Mouse (Mus musculus): ENCODE data around the gene Edn1.
A peak's percentile ranks its signal among the peaks of the same experiment; 100 is the strongest.

Gene Edn1

GRCm38 (mm10) chr13:42301161-42301721, at the start of gene Edn1:
Gene Edn1, plus strand, starts transcription at chr13:42301476.
- peak; percentile 78 to 83 for DNase-seq

- DNase-seq: peak in 1 of 2 experiments; percentile 30
Measured at GRCm38 (mm10) chr13:42253821-42254220, 47.5 kb upstream of the Edn1 start.

GRCm38 (mm10) chr13:42255105-42255504, 46.2 kb upstream of the Edn1 start:
- no peak for DNase-seq

GRCm38 (mm10) chr13:42258422-42258821, 42.9 kb upstream of the Edn1 start:
- peak in 1 of 2 experiments; percentile 19 for DNase-seq

GRCm38 (mm10) chr13:42260667-42261066, 40.6 kb upstream of the Edn1 start:
- DNase-seq: no peak

GRCm38 (mm10) chr13:42270051-42270450, 31.2 kb upstream of the Edn1 start:
- DNase-seq: no peak

- DNase-seq: no peak
Measured at GRCm38 (mm10) chr13:42276774-42277454, 24.4 kb upstream of the Edn1 start.

- no peak for DNase-seq
Measured at GRCm38 (mm10) chr13:42277751-42278150, 23.5 kb upstream of the Edn1 start.

- no peak for DNase-seq
Measured at GRCm38 (mm10) chr13:42285896-42286295, 15.4 kb upstream of the Edn1 start.

GRCm38 (mm10) chr13:42286768-42287167, 14.5 kb upstream of the Edn1 start:
- no peak for DNase-seq

- DNase-seq: no peak
Measured at GRCm38 (mm10) chr13:42292593-42292992, 8.7 kb upstream of the Edn1 start.

- peak; percentile 24 to 58 for DNase-seq
Measured at GRCm38 (mm10) chr13:42298302-42298701, 3.0 kb upstream of the Edn1 start.

- peak; percentile 69 to 77 for DNase-seq
Measured at GRCm38 (mm10) chr13:42298766-42299165, 2.5 kb upstream of the Edn1 start.

GRCm38 (mm10) chr13:42300567-42300966, 709 bp upstream of the Edn1 start:
- DNase-seq: peak; percentile 81 to 85

GRCm38 (mm10) chr13:42301961-42302861, 935 bp downstream of the Edn1 start:
- no peak for DNase-seq

- DNase-seq: peak; percentile 25 to 56
Measured at GRCm38 (mm10) chr13:42303180-42303929, 2.1 kb downstream of the Edn1 start.

GRCm38 (mm10) chr13:42304139-42304538, 2.9 kb downstream of the Edn1 start:
- DNase-seq: no peak

GRCm38 (mm10) chr13:42306870-42307800, 5.9 kb downstream of the Edn1 start:
- DNase-seq: no peak

- DNase-seq: no peak
Measured at GRCm38 (mm10) chr13:42308368-42309103, 7.3 kb downstream of the Edn1 start.

GRCm38 (mm10) chr13:42309804-42310203, 8.5 kb downstream of the Edn1 start:
- no peak for DNase-seq

GRCm38 (mm10) chr13:42315628-42316027, 14.4 kb downstream of the Edn1 start:
- no peak for DNase-seq

Data from lung, adult 18-20 months (tissue).